Mouse (Mus musculus) cerebellum, adult 9-11 months (tissue): ENCODE measurements around the gene Sptbn1.

Source experiments
- DNase-seq: peaks from one replicate; pipeline ENCODE4 v3.0.0; 2022

Gene Sptbn1

GRCm38 (mm10) chr11:30210100-30210811 lies 57.7 kb downstream of the Sptbn1 start:
- DNase-seq: no peak

GRCm38 (mm10) chr11:30209495-30209894 lies 58.5 kb downstream of the Sptbn1 start:
- DNase-seq: no peak

GRCm38 (mm10) chr11:30204398-30204797 lies 63.6 kb downstream of the Sptbn1 start:
- no peak for DNase-seq

DNA sequence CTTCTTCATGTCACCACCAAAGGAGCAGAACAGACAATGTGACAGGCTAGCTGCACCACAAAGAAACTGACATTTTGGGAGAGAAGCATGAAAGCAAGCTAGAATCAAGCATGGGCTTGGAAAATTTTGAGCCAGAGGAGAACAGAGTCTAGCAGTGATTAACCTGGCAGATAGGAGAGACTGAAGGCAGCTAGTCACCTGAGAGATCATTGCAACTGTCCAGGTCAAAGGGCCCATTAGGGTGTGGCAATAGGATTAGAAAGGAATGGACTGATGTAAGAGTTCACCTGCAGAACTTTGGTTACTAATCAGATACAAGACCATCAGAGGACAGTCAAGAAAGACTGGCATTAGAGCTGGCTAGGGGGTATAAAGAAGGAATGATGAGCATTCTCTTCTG lies 67.6 kb downstream of the Sptbn1 start:
- DNase-seq: no peak

DNA sequence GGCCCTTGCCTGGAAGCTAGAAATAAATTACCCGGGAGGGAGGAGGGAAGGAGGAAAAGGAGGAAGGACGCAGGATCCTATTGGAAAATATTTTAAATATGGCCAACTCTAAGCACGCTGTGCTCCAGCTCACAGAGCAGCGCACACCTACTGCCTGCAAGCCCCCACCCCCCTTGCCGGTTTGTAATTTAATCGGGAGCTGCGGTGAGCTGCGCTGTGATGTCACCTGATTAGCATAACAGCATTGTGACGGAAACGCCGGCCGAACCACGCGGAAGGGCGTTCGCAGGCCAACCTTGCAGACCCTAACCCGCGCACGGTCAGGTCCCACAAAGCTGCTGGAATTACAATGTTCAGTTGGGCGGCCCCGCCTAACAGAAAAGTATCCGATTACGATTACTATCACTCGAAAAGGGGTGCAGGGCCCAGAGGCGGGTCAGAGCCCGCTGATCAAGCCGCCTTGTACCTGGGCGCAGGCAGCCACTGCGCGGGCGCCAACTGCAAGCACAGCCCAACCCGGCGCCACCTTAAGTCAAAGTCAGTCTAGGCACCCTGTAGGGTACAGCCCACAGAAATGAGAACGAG lies 69.8 kb downstream of the Sptbn1 start:
- DNase-seq: peak; percentile 53

- peak; percentile 61 for DNase-seq
These were observed 70.3 kb downstream of the Sptbn1 start for GRCm38 (mm10) chr11:30197564-30198090.

- DNase-seq: no peak
These were observed 71.5 kb downstream of the Sptbn1 start for GRCm38 (mm10) chr11:30196368-30197070.

DNA sequence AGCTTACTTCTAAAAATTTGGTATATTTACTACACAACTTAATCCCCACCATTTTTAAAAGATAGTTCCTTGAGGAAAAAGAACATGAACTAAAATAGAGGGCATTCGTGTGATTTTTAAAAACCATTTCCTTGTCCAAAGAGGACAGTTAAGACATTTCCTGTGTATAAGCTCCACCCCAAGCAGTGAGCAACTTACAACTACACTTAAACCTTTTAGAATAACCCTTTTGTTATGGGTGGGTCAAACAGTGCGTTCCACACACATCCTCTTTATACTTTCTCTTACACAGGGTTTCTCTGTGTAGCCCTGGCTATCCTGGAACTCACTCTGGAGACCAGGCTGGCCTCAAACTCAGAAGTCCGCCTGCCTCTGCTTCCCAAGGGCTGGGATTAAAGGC lies 72.2 kb downstream of the Sptbn1 start:
- no peak for DNase-seq

DNA sequence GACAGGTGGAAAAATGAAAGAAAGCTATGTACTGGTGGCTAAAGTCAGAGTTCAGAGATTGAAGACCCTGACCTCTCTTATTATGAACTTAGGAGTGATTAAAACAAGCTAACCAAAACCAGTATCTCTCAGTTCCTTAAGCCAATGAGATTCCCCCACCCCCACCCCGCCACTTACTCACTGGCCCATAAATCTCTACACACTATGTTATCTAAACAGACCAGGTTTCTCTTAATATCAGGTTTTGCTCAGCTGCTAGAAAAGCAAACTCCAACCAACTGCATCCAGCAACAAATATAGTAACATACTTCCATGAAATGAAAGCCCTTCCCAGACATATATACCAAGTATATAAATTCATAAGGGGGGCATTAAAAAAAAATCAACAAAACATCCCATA lies 73.2 kb downstream of the Sptbn1 start:
- DNase-seq: no peak

DNA sequence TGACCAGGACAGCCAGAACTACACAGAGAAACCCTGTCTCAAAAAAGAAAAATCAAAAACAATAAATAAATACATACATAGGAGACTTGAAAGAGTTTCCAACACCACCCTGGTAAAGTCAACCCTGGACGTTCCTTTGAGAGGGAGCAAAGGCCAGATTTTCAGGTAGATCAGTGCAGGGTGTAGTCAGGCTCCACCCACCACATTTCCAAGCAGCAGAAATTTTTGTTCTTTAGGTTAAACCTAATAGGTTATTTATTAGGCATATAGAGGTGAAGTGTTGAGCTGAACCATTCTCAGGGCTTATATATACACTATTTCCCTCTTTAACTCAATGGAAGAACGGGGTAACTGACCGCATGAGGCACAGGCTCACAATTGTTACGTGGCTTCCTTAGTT lies 77.0 kb downstream of the Sptbn1 start:
- DNase-seq: no peak

DNA sequence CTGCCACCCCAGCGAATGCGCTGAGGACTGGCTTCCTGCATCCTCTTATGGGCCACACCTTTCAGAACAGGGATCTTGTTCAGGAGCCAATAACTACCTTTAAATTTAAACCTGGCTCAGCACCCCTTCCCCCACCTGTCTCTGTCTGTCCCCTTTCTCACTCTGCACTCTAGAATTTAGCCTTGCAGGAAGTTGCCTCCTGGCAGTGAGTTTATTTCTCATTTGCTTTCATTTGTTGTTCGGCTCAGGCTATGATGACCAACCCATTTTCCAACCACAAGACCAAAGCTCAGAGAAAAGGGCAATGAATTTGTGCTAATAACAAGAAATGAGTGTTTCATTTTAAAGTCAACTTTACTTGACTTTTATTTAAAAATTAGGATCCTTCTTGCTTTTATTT lies 77.9 kb downstream of the Sptbn1 start:
- no peak for DNase-seq

DNA sequence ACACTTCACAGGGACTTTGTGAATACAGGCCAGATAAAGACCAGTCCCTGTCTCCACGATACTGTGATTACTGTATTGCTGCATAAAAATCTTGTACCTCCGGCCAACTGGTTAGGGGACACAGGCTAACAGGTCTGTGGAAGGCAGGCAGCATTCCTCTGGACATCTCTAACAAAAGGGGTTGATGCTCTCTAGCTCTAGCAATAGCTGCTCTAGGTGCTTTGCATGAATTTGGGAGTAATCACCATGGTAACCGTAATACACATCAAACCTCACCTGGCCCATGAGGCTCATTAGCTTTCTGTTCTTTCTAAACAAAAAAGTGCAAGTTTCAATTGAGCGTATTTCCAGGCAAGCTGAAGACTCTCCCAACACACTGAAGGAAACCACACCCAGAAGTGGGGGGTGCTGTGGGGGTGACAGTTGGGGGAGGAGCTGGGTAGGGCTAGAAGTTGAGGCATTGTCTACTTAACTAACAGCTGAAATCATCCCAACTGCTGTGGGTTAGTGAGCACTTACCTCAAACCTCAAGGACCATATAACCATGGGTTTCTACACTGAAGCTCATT lies 81.0 kb downstream of the Sptbn1 start:
- no peak for DNase-seq

- no peak for DNase-seq
These were observed 83.4 kb downstream of the Sptbn1 start for GRCm38 (mm10) chr11:30184527-30184926.

DNA sequence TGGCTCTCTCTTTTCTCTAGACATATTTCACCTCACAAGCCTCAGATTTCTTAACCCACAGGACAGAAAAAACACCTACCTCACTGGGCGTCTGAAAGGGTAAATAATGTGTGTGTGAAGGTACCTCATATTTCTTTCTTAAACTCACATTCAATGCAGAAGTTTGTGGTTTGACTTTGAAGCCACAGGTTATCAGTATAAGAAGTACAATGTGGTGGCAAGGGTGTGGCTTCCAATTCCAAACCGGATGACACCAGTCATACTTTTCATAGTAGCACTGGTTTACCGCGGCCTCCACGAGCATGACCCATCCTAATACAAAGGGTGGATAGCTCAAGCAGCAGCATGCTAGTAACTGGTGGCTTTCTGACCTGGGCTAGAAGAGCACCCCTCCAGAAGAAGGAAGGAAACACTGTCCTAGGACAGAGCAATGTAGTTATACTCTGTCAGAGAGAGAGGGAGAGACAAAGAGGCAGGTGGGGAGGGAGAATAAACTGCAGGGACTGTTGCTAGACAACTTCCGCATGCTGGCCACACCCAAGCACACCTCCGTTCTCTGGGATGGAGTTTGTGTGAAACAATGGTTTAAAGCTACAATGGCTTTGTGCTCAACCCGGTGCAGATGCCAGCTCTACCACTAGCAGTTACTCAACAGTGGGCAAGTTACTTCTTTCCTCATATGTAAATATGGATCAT lies 85.1 kb downstream of the Sptbn1 start:
- no peak for DNase-seq

GRCm38 (mm10) chr11:30178193-30178592 lies 89.8 kb downstream of the Sptbn1 start:
- DNase-seq: no peak

GRCm38 (mm10) chr11:30177145-30177840 lies 90.7 kb downstream of the Sptbn1 start:
- DNase-seq: no peak

- no peak for DNase-seq
These were observed 91.9 kb downstream of the Sptbn1 start for GRCm38 (mm10) chr11:30176111-30176510.

- DNase-seq: no peak
These were observed 92.4 kb downstream of the Sptbn1 start for GRCm38 (mm10) chr11:30175623-30176022.

DNA sequence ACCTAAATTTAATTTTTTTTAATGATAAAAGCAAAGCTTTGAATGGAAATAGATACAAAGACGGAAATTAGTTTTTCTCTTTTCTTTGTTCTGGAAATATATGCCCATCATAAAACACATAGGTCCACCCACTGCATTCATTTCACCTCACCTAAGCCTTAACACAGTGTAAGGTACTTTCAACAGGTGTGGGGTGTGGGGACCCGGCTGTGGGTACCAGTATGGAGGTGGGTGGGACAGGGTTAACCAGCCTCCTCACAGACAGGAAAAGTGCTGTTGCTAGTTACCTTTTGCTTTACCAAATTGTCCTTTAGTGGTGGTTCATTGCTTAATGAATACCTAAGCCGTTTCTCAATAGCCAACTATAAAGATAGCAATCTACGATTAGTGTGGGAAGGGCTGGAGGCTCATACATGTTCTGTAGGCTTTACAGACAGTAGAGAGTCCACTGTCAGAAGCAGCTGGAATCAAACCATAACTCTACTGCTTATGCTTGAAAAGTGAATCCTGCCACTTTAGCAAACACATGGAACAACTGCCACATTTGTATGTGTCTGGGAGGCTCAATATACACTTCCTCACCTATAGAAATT lies 96.3 kb downstream of the Sptbn1 start:
- no peak for DNase-seq

DNA sequence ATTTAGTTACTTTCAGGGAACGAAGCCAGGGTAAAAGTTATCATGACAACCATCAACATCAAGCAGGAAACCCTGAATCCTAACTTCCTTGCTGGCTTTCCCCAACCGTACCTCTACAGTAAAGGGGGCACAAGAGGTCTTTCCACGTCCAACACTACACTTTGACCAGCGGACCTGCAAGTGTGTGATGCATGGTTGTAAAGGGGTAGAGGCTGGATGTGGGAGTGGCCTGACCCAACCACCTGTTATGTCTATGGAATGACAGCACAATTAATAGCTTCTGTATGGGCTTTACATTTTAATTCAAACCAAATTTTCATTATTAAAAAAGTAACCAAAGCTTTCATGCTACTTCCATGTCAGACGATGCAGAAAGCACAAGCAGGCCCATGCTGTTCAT lies 96.8 kb downstream of the Sptbn1 start:
- DNase-seq: no peak

DNA sequence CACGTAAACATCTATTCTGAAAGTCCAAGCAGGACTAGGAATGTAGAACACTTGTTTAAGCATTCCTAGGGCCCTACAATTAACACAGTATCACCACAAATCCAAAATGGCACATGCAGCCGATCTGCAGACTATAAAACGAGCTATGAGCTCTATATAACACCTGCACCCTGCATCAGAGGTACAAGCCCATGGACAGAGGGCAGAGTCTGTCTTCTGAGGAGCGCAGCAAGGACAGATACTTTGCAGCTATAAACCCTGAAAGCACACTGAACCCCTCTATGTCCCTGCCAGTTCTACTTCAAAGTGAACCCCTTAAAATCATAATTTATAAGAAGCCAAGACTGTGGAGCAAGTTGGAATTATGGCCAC lies 101.4 kb downstream of the Sptbn1 start:
- DNase-seq: no peak
